Mouse (Mus musculus): ENCODE results near the gene Agpat1.

Agpat1 gene

GRCm38 (mm10) chr17:34604511-34605237, 612 bp downstream of the Agpat1 start:
- DNase-seq (ENCODE audit: low spot score in 2 of 2) = no peak

- peak; percentile 91 to 97 for DNase-seq (ENCODE audit: low spot score in 2 of 2)
These were observed 1.5 kb downstream of the Agpat1 start for GRCm38 (mm10) chr17:34605609-34606008.

- no peak for DNase-seq (ENCODE audit: low spot score in 2 of 2)
These were observed 2.4 kb downstream of the Agpat1 start for GRCm38 (mm10) chr17:34606186-34607039.

GRCm38 (mm10) chr17:34607997-34608396, 3.9 kb downstream of the Agpat1 start:
- DNase-seq (ENCODE audit: low spot score in 2 of 2) = no peak

- DNase-seq (ENCODE audit: low spot score in 2 of 2) = no peak
These were observed 7.0 kb downstream of the Agpat1 start for GRCm38 (mm10) chr17:34611050-34611449.

- DNase-seq (ENCODE audit: low spot score in 2 of 2) = no peak
These were observed 9.1 kb downstream of the Agpat1 start for GRCm38 (mm10) chr17:34613054-34613645.

- DNase-seq (ENCODE audit: low spot score in 2 of 2) = no peak
These were observed 9.8 kb downstream of the Agpat1 start for GRCm38 (mm10) chr17:34613830-34614229.

GRCm38 (mm10) chr17:34615871-34616270, 11.8 kb downstream of the Agpat1 start, which contains the start of gene Egfl8:
Egfl8 (minus strand) TSS chr17:34615971.
- no peak for DNase-seq (ENCODE audit: low spot score in 2 of 2)

GRCm38 (mm10) chr17:34618999-34619398, 14.9 kb downstream of the Agpat1 start:
- no peak for DNase-seq (ENCODE audit: low spot score in 2 of 2)

- DNase-seq (ENCODE audit: low spot score in 2 of 2) = no peak
These were observed 16.9 kb downstream of the Agpat1 start for GRCm38 (mm10) chr17:34621006-34621405.

GRCm38 (mm10) chr17:34623161-34623560, 19.1 kb downstream of the Agpat1 start:
- DNase-seq (ENCODE audit: low spot score in 2 of 2) = no peak

- DNase-seq (ENCODE audit: low spot score in 2 of 2) = no peak
These were observed 20.9 kb downstream of the Agpat1 start for GRCm38 (mm10) chr17:34624981-34625380.

- DNase-seq (ENCODE audit: low spot score in 2 of 2) = no peak
These were observed 22.2 kb downstream of the Agpat1 start for GRCm38 (mm10) chr17:34626062-34626772.

- no peak for DNase-seq (ENCODE audit: low spot score in 2 of 2)
These were observed 22.7 kb downstream of the Agpat1 start for GRCm38 (mm10) chr17:34626773-34627092.

GRCm38 (mm10) chr17:34627093-34627942, 23.3 kb downstream of the Agpat1 start:
- peak in 1 of 2 experiments; percentile 87 for DNase-seq (ENCODE audit: low spot score in 2 of 2)

- DNase-seq (ENCODE audit: low spot score in 2 of 2) = no peak
These were observed 24.0 kb downstream of the Agpat1 start, which contains the start of gene Ppt2 for GRCm38 (mm10) chr17:34627943-34628643. Ppt2 (minus strand) TSS chr17:34628510.

- no peak for DNase-seq (ENCODE audit: low spot score in 2 of 2)
These were observed 24.5 kb downstream of the Agpat1 start for GRCm38 (mm10) chr17:34628644-34628967.

- peak in 1 of 2 experiments; percentile 75 for DNase-seq (ENCODE audit: low spot score in 2 of 2)
These were observed 25.2 kb downstream of the Agpat1 start, which contains the start of gene Prrt1 for GRCm38 (mm10) chr17:34629221-34629751. Prrt1 (plus strand) TSS chr17:34629533.

- DNase-seq (ENCODE audit: low spot score in 2 of 2) = no peak
These were observed 25.9 kb downstream of the Agpat1 start for GRCm38 (mm10) chr17:34629796-34630603.
